Mouse (Mus musculus): ENCODE measurements around the gene Trip6. TPM values are rescaled to one million over a fixed set of nuclear protein-coding genes. Genes with fewer than 3 reads are reported as not detected.

Trip6 gene
- 1 to 10 TPM; 4.5 to 6.5 TPM for total RNA-seq (2021)
- long read RNA-seq, experiment 1, transcript Trip6-201 (9 exons, 2,168 nt): major isoform, 10 of 10 reads
- long read RNA-seq, experiment 1, partial matches to known transcripts: 0 of 10 reads
- long read RNA-seq, experiment 1, other reads (novel, unspliced or antisense): 0 of 10 reads
- long read RNA-seq, experiment 2, partial matches to known transcripts: 1 of 5 reads
- long read RNA-seq, experiment 2, other reads (novel, unspliced or antisense): 2 of 5 reads

- intact Hi-C loops (cut with DNase I): no loop called here
- H3K4me3 ChIP-seq: peak within 1 kb of the TSS; percentile 42
- TF ChIP-seq CTCF (IDR thresholded peaks at IDR 0.05): no peak; the same call in 1 of the 2 replicates
- DNase-seq (ENCODE audit: extremely low spot score in 1 of 2, low spot score in 2 of 2): peak; percentile 56 to 62
- peak within 1 kb of the TSS; percentile 50; the same call in 1 of the 2 replicates for H3K27ac ChIP-seq
Measured at GRCm38 (mm10) chr5:137314193-137315083, at the start of gene Trip6. Gene Trip6 (minus strand): TSS chr5:137314404.

- H3K4me3 ChIP-seq: no peak overlapping the region
- DNase-seq (ENCODE audit: extremely low spot score in 1 of 2, low spot score in 2 of 2): no peak
- TF ChIP-seq CTCF (IDR thresholded peaks at IDR 0.05): peak; percentile 23
- H3K27ac ChIP-seq: no peak overlapping the region
- intact Hi-C loops (cut with DNase I): no loop called here
Measured at GRCm38 (mm10) chr5:137358382-137358781, 44.2 kb upstream of the Trip6 start.

- DNase-seq (ENCODE audit: extremely low spot score in 1 of 2, low spot score in 2 of 2): no peak
- no peak for TF ChIP-seq CTCF (IDR thresholded peaks at IDR 0.05)
- intact Hi-C loops (cut with DNase I): no loop called here
- Histone ChIP-seq H3K27ac (no peak overlapping the region), H3K4me3 (no peak overlapping the region)
Measured at GRCm38 (mm10) chr5:137354091-137354490, 39.9 kb upstream of the Trip6 start.

DNA sequence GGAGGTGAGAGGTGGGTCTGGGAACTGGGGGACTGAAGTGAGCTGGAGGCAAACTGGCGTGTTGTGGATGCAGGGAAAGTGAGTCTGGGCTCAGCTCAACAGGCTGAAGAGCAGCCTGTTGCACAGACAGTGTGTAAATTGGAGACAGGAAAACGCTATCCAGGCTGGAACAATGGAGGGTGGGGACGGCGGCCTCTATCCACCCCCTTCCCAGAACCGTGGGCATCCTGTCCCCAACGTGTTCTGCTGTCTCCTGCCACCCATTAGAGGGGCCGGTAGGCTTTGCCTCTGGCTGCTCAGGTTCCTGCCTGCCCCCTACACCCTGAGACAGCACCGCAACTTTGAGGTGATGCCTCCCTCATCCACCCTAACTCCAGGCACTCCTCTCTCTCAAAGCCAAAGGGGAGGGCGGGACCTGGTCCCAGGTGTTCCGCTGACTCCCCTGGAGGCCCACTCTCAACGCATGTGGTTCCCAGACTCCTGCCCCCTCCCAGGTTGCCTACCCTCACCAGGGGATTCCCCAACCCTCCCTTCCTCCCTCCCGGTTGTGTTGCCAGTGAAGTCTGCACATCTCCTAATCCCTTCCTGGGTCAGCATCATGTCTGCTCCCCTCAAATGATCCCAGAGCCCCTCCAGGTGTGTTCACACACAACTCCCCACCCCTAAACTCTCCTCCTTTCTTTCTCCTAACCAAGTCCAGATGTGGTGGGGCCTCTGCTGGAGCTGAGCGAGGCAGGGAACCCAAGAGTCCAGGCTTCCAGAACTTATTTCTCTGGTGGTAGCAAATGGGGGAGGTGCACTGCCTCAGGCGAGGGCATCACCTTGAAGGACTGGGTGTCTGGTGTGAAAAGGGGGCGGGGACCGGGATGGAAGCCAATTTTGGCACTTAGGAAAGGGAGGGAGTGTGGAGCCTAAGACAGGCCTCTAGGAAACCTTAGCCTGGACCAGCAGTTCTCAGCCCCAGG is 38.1 kb upstream of the Trip6 start:
- no peak for TF ChIP-seq CTCF (IDR thresholded peaks at IDR 0.05)
- Histone ChIP-seq H3K27ac (no peak overlapping the region), H3K4me3 (no peak overlapping the region)
- intact Hi-C loops (cut with DNase I): no loop called here
- DNase-seq (ENCODE audit: extremely low spot score in 1 of 2, low spot score in 2 of 2): no peak

- intact Hi-C loops (cut with DNase I): no loop called here
- TF ChIP-seq CTCF (IDR thresholded peaks at IDR 0.05): no peak
- DNase-seq (ENCODE audit: extremely low spot score in 1 of 2, low spot score in 2 of 2): no peak
- Histone ChIP-seq H3K4me3 (peak overlapping the region; percentile 53; the same call in 1 of the 2 replicates), H3K27ac (no peak overlapping the region)
Measured at GRCm38 (mm10) chr5:137351394-137351793, 37.2 kb upstream of the Trip6 start.

DNA sequence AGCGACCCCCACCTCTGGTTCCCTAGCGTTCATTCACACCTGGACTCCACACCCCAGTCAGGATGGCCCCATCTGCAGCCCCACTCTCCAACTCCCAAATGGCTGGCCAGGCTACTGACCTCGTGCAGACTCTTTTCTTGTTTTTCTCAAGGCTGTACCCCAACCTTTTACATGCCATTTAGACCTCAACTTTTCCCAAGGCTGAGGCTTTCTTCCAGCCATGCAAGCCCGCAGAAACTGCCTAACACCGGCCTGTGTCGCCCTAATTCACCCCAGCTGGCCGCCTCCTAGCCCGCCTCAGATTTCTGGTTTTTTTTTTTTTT is 36.8 kb upstream of the Trip6 start:
- intact Hi-C loops (cut with DNase I): no loop called here
- no peak overlapping the region for H3K27ac ChIP-seq
- peak overlapping the region; percentile 53 for H3K4me3 ChIP-seq
- DNase-seq (ENCODE audit: extremely low spot score in 1 of 2, low spot score in 2 of 2): no peak
- no peak for TF ChIP-seq CTCF (IDR thresholded peaks at IDR 0.05)

GRCm38 (mm10) chr5:137350205-137351057 is 36.2 kb upstream of the Trip6 start:
- TF ChIP-seq CTCF (IDR thresholded peaks at IDR 0.05): no peak
- peak overlapping the region; percentile 66 for H3K27ac ChIP-seq
- peak overlapping the region; percentile 53 for H3K4me3 ChIP-seq
- intact Hi-C loops (cut with DNase I): no loop called here
- DNase-seq (ENCODE audit: extremely low spot score in 1 of 2, low spot score in 2 of 2): no peak

DNA sequence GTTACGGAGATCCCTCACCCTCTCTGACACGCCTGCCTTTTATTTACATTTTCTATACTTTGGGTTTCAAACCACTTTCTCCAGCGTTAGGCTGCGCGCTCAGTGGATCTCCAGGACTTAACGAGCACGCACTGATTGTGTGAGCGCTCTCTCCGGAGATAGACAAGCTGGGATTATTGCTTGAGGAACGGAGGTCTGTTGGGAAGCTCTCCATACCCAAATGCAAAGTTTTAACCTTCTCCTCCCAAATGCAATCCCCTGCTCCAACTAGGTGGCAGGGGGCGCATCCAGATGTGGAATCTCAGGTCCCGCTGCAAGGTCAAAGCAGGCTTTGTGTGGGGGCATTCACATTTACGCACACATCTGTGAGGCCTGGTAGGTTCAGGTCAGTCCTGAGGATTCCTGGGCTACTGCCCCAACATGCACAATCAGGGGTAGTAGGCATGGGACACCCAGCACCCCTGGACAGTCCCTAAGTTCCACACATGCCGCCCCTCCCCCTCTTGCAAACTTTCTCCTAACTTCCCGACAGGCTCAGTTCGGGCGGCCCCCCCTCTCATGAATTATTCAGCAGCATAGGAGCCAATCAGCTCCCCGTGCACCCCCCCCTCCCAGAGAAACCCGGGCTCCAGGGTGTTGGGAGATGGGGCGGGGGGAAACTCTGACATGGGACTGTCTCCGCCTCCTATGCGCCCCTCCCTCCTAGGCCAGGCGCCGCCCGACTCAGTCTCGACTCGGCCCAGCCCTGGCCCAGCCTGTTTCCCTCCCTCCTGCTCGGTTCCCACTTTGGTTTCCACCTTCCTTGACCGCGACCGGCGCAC is 35.4 kb upstream of the Trip6 start, which contains the start of gene Ephb4:
TSS of gene Ephb4 (plus strand) at position 726 of the 821 bp plus-strand sequence.
- Histone ChIP-seq H3K27ac (peak within 1 kb of the TSS; percentile 66), H3K4me3 (peak within 1 kb of the TSS; percentile 53)
- peak; percentile 37 to 63 for DNase-seq (ENCODE audit: extremely low spot score in 1 of 2, low spot score in 2 of 2)
- intact Hi-C loops (cut with DNase I): no loop called here
- TF ChIP-seq CTCF (IDR thresholded peaks at IDR 0.05): no peak; the same call in 1 of the 2 replicates

DNA sequence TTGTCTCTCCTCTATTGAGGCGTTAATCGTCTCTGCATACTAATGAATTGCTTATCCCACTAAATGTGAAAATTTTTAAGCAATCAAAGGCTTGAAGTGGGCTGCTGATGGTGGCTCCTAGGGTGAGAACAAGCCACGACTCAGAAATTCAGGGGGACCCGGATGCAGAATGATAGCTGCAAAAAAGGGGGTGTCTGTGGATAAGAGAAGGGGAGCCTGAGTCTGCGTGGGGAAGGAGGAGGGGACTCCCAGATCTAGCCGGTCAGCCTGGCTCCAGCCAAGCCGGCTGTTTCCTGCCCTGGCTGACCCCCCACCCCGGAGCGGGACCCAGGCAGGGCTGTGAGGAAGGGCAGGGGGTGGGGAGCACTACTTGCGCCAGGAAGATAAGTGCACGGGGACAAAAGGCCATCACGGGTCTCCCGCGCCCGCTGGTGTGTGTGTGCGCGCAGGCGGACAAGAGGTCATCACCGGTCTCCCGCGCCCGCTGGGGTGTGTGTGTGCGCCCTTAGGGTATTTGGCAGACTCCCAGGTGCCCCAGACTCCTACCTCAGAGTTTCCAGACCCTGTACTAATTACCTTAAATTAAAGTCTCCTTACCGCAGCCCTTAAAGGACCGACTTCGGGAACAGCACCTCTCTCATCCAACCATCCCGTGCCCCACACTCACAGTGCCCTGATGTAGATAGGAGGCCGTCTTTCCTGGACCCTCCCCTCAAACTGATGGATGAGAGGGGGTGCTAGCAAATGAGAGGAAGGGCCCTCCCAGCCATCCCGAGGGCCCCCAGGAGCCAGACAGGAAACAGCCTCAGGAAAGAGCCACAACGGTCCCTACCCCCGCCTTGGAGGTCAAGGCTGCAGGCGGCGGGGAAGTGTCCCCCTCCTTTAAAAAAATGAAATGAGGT is 34.5 kb upstream of the Trip6 start:
- no peak for DNase-seq (ENCODE audit: extremely low spot score in 1 of 2, low spot score in 2 of 2)
- Histone ChIP-seq H3K27ac (no peak overlapping the region), H3K4me3 (peak overlapping the region; percentile 53)
- no peak for TF ChIP-seq CTCF (IDR thresholded peaks at IDR 0.05)
- intact Hi-C loops (cut with DNase I): no loop called here

Measured in left cerebral cortex, adult 2 months (tissue).